ENCODE assay signal across 9 mouse cellular contexts in the genomic region with DNA sequence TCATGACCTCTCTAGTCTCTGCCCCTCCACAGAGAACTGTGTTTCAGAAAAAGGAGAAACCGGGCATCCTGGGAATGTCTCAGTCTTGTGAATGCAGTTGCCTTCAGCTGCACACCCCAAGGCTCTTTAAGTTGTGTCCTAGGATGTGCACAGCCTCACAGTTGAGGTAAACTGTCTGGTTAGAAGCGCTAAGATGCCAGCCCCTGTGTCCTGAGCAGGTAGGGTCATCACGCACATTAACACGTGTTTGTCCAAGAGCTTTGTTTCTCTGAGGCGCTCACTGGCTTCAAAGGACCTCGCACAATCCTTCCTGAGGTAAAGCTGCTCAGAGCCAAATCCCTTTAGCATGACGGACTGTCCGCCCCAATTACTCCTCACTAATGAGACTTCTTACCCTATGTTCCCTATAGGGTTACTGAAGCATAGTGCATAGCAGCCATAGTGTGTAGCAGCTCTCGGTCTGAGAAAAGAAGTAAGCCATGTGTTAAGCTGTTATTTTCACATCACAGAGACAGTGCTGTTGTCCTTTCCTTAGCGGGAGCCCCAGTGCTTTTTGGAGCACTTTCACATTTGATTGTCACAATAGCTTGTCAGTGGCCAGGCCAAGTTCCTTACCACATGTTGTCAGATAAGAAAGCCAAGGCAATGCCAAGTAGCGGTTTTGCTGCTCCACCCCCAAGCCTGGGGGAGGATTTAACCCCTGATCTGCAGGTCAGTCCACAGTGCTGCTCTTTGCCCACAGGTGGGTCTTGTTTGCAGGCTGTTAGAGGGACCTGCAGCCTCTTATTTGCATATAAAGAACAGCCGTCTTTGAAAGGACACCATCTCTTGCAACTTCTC.
DNase-seq lines count a peak whose midpoint lies in the region; ATAC-seq and TF ChIP-seq lines count a peak whose summit lies in the region.
"Had no signal": no experiment of that assay in that cellular context is flagged by ENCODE, and none has a peak within 500 bp of the region (broad histone marks: within the 10 kb centered on the region; RNA-seq: fewer than 3 reads in every experiment).

No protein-coding gene starts in this region.

- no peaks in the 10 kb centered on the region for H3K27me3 ChIP-seq in G1E (ENCODE audit: insufficient read depth, low read length)
- H3K27me3 ChIP-seq in forebrain, embryonic 13.5 days: no peaks in the 10 kb centered on the region

- peak; percentile 56 for DNase-seq in A20 (ENCODE audit: low read depth, low spot score)
- DNase-seq in G1E (ENCODE audit: low spot score): peak; percentile 82
- DNase-seq in layer of hippocampus, adult 8-10 months (ENCODE audit: low spot score in 2 of 2): no peak
- no peak for DNase-seq in layer of hippocampus, adult 9-10 months (ENCODE audit: low spot score)
- no peak for DNase-seq in layer of hippocampus, postnatal 36 days
- DNase-seq in kidney, postnatal 10 days: no peak
- DNase-seq: kidney, adult 18-20 months had no signal

- peak overlapping the region; percentile 25 for H3K27ac ChIP-seq in forebrain, embryonic 13.5 days

- H3K9me3 ChIP-seq in G1E (replicated peaks): no peaks in the 10 kb centered on the region
- no peaks in the 10 kb centered on the region for H3K9me3 ChIP-seq in forebrain, embryonic 13.5 days (replicated peaks)

- TF ChIP-seq CTCF in G1E (IDR thresholded peaks at IDR 0.05; ENCODE audit: low read depth, low read length): no peak

- WGBS in forebrain, embryonic 13.5 days: 18% methylated on average over 12 of the region's 12 CpGs

- H3K36me3 ChIP-seq in G1E (replicated peaks): peaks cover 87% of the 10 kb centered on the region
- H3K36me3 ChIP-seq in forebrain, embryonic 13.5 days (ENCODE audit: poor library complexity, severe bottlenecking): peaks cover 66% of the 10 kb centered on the region

- no peak overlapping the region for H3K9ac ChIP-seq in forebrain, embryonic 13.5 days

- ATAC-seq in G1E (ENCODE audit: extremely low read depth, insufficient number of reproducible peaks, low FRiP score, poor library complexity, severe bottlenecking): peak; percentile 85
- peak; percentile 52; the same call in 1 of the 2 replicates for ATAC-seq in forebrain, embryonic 13.5 days
- ATAC-seq in hematopoietic stem cell, adult 5-6 weeks (replicated peaks in 1 of 2; ENCODE audit: insufficient read depth in 1 of 2, low FRiP score in 2 of 2, low TSS enrichment in 1 of 2, low read depth in 1 of 2, poor library complexity in 2 of 2, severe bottlenecking in 2 of 2): peak; percentile 59 to 74; a peak in 3 of 4 replicates

- no peak overlapping the region for H3K4me2 ChIP-seq in forebrain, embryonic 13.5 days

- H3K4me3 ChIP-seq in G1E (ENCODE audit: low read depth, low read length): peak overlapping the region; percentile 15; the same call in 1 of the 2 replicates
- no peak overlapping the region for H3K4me3 ChIP-seq in forebrain, embryonic 13.5 days

- H3K4me1 ChIP-seq in G1E (ENCODE audit: insufficient read depth, low read depth, low read length): peaks cover 41% of the 10 kb centered on the region
- H3K4me1 ChIP-seq in forebrain, embryonic 13.5 days: peaks cover 59% of the 10 kb centered on the region

Comparison
In these comparisons a context has a peak if more than half of its experiments do, and no peak if none do; other contexts are left out.
1. DNase-seq: peak in A20 (single experiment) and G1E (single experiment); none in layer of hippocampus, adult 8-10 months (0 of 2), layer of hippocampus, adult 9-10 months (single experiment), layer of hippocampus, postnatal 36 days (0 of 2) and kidney, postnatal 10 days (single experiment).
2. Peak in every context shown above with its lines, with median percentiles within 50 percentile points of each other: ATAC-seq.